Mouse (Mus musculus): ENCODE data around the gene Olfr987.
"Not testable (repeated sequence)": the region's sequence is repeated elsewhere in the genome, so short reads cannot be mapped to it uniquely, and the experiment has no call there.

Olfr987 gene

GRCm38 (mm10) chr2:85339215-85339614, at the start of gene Olfr987:
TSS of gene Olfr987 (minus strand) at chr2:85339315.
- DNase-seq (ENCODE audit: low read depth, low spot score): not testable (repeated sequence)

- DNase-seq (ENCODE audit: low read depth, low spot score): not testable (repeated sequence)
Measured at GRCm38 (mm10) chr2:85363127-85363526, 24.0 kb upstream of the Olfr987 start, which contains the start of gene Olfr988. TSS of gene Olfr988 (minus strand) at chr2:85363227.

GRCm38 (mm10) chr2:85339972-85340371, 857 bp upstream of the Olfr987 start:
- no peak for DNase-seq (ENCODE audit: low read depth, low spot score)

GRCm38 (mm10) chr2:85319106-85319505, 20.0 kb downstream of the Olfr987 start:
- DNase-seq (ENCODE audit: low read depth, low spot score): peak; percentile 29

GRCm38 (mm10) chr2:85285406-85285805, 53.7 kb downstream of the Olfr987 start:
- no peak for DNase-seq (ENCODE audit: low read depth, low spot score)

- DNase-seq (ENCODE audit: low read depth, low spot score): no peak
Measured at GRCm38 (mm10) chr2:85284626-85285025, 54.5 kb downstream of the Olfr987 start.

GRCm38 (mm10) chr2:85283631-85284466, 55.3 kb downstream of the Olfr987 start:
- DNase-seq (ENCODE audit: low read depth, low spot score): no peak

GRCm38 (mm10) chr2:85281023-85281422, 58.1 kb downstream of the Olfr987 start:
- DNase-seq (ENCODE audit: low read depth, low spot score): no peak

Measured in forelimb bud, embryonic 11.5 days (tissue).